Mouse (Mus musculus) heart, embryonic 14.5 days (tissue): Measurements from ENCODE around the gene Chtop. TPM values are rescaled to one million over a fixed set of nuclear protein-coding genes. Genes with fewer than 3 reads are reported as not detected.

Source experiments
- polyA plus RNA-seq: library from polyadenylated mRNA; unstranded; fragments of >200 nt; fragmentation: Nextera tagmentation; extraction: Ambion mirVana; gene quantifications from 2 replicates; pipeline ENCODE4 v1.2.1, GENCODE M21; 2014

The Chtop gene
- polyA plus RNA-seq, 1 experiment from 2014 or later: 65.7 TPM

Other genes starting within 250 kb of the Chtop start
- 5.4 and 5.6 TPM in 2 replicates for gene Dennd4b, start 244.3 kb downstream of the Chtop start, polyA plus RNA-seq
- gene Gatad2b, start 216.3 kb downstream of the Chtop start, polyA plus RNA-seq: 8.2 and 9.4 TPM in 2 replicates
- 4.3 and 4.6 TPM in 2 replicates for gene Slc27a3, start 119.6 kb downstream of the Chtop start, polyA plus RNA-seq
- 21.0 and 22.1 TPM in 2 replicates for gene Ints3, start 75.9 kb downstream of the Chtop start, polyA plus RNA-seq
- gene Npr1, start 43.6 kb downstream of the Chtop start, polyA plus RNA-seq: 11.6 and 11.8 TPM in 2 replicates
- gene Ilf2, start 33.4 kb downstream of the Chtop start, polyA plus RNA-seq: 110 and 112 TPM in 2 replicates
- gene Snapin, start 18.5 kb downstream of the Chtop start, polyA plus RNA-seq: 83.8 and 89.3 TPM in 2 replicates
- 319 and 338 TPM in 2 replicates for gene S100a1, start 4.9 kb upstream of the Chtop start, polyA plus RNA-seq
- 86.9 and 99.9 TPM in 2 replicates for gene S100a13, start 4.9 kb upstream of the Chtop start, polyA plus RNA-seq
- gene S100a14, start 17.4 kb upstream of the Chtop start, polyA plus RNA-seq: not detected in 2 replicates
- gene S100a16, start 27.8 kb upstream of the Chtop start, polyA plus RNA-seq: 80.7 and 84.0 TPM in 2 replicates
- 0.32 TPM in 2 replicates for gene S100a3, start 51.1 kb upstream of the Chtop start, polyA plus RNA-seq
- gene S100a2, start 80.7 kb upstream of the Chtop start, polyA plus RNA-seq: not detected in 2 replicates
- not detected in 2 replicates for gene Gm42674, start 92.4 kb upstream of the Chtop start, polyA plus RNA-seq
- gene S100a4, start 94.3 kb upstream of the Chtop start, polyA plus RNA-seq: 2.5 and 3.8 TPM in 2 replicates
- not detected in 2 replicates for gene S100a5, start 99.0 kb upstream of the Chtop start, polyA plus RNA-seq
- gene S100a6, start 103.4 kb upstream of the Chtop start, polyA plus RNA-seq: 43.9 and 49.8 TPM in 2 replicates
- not detected in 2 replicates for gene S100a7a, start 144.5 kb upstream of the Chtop start, polyA plus RNA-seq
- gene S100a8, start 159.5 kb upstream of the Chtop start, polyA plus RNA-seq: 6.5 and 13.7 TPM in 2 replicates
- 2.7 and 11.4 TPM in 2 replicates for gene S100a9, start 186.2 kb upstream of the Chtop start, polyA plus RNA-seq
- gene Pglyrp4, start 217.4 kb upstream of the Chtop start, polyA plus RNA-seq: not detected in 2 replicates